Mouse (Mus musculus) embryonic facial prominence, embryonic 14.5 days (tissue): ENCODE measurements around the gene Slco3a1. TPM values are rescaled to one million over a fixed set of nuclear protein-coding genes. Genes with fewer than 3 reads are reported as not detected.

Experiments used
- ATAC-seq: fragments of 200-750 bp; cut with Nextera tagmentation; 2 replicates; pipeline ENCODE4 v1.8.0; 2017; ENCODE audit warnings: low read depth, moderate number of reproducible peaks, moderate TSS enrichment
- DNase-seq: peaks from one replicate; pipeline ENCODE4 v3.0.0-alpha.2; 2015; ENCODE audit warnings: low spot score
- H3K27ac ChIP-seq: fragments of 300-500 bp; sonication (generic); replicated peaks from 2 replicates; pipeline ENCODE4 v1.5.1; 2014; ENCODE audit warnings: low read depth, mild to moderate bottlenecking, low read length, moderate library complexity
- H3K27me3 ChIP-seq: fragments of 300-500 bp; sonication (generic); replicated peaks from 2 replicates; pipeline ENCODE4 v1.6.1; 2014; ENCODE audit warnings: low read length; ENCODE audit not compliant: control insufficient read depth, insufficient read depth
- H3K36me3 ChIP-seq: fragments of 300-500 bp; sonication (generic); 2 replicates; pipeline ENCODE4 v1.6.1; 2014; ENCODE audit warnings: low read length, mixed read lengths; ENCODE audit not compliant: control insufficient read depth, insufficient read depth
- H3K4me1 ChIP-seq: fragments of 300-500 bp; sonication (generic); 2 replicates; pipeline ENCODE4 v1.6.1; 2014; ENCODE audit warnings: antibody characterized with exemption, low read length; ENCODE audit not compliant: control insufficient read depth, insufficient read depth
- H3K4me2 ChIP-seq: fragments of 300-500 bp; sonication (generic); 2 replicates; pipeline ENCODE4 v1.6.1; 2014; ENCODE audit warnings: low read depth, mild to moderate bottlenecking, low read length, moderate library complexity, mixed read lengths
- H3K4me3 ChIP-seq: fragments of 300-500 bp; sonication (generic); 2 replicates; pipeline ENCODE4 v1.5.1; 2014; ENCODE audit warnings: low read depth, mild to moderate bottlenecking, low read length
- H3K9ac ChIP-seq: fragments of 300-500 bp; sonication (generic); 2 replicates; pipeline ENCODE4 v1.6.1; 2014; ENCODE audit warnings: low read depth, mild to moderate bottlenecking, low read length, moderate library complexity, mixed read lengths
- H3K9me3 ChIP-seq: fragments of 300-500 bp; sonication (generic); 2 replicates; pipeline ENCODE4 v1.6.1; 2016; ENCODE audit warnings: low read length; ENCODE audit not compliant: control insufficient read depth
- WGBS: fragments of 180-500 bp; shearing (Covaris S2); extraction: QIAGEN DNeasy Blood & Tissue Kit; methylation state at CpG from one replicate; pipeline ENCODE4 v1.1.7; 2014; 5-methylcytosine and 5-hydroxymethylcytosine counted together
- polyA plus RNA-seq: library from polyadenylated mRNA; unstranded; fragments of >200 nt; fragmentation: Nextera tagmentation; extraction: Ambion mirVana; gene quantifications from 2 replicates; pipeline ENCODE4 v1.2.1, GENCODE M21; 2014

The Slco3a1 gene
- polyA plus RNA-seq, 1 experiment from 2014 or later, result 13.9 TPM

DNA sequence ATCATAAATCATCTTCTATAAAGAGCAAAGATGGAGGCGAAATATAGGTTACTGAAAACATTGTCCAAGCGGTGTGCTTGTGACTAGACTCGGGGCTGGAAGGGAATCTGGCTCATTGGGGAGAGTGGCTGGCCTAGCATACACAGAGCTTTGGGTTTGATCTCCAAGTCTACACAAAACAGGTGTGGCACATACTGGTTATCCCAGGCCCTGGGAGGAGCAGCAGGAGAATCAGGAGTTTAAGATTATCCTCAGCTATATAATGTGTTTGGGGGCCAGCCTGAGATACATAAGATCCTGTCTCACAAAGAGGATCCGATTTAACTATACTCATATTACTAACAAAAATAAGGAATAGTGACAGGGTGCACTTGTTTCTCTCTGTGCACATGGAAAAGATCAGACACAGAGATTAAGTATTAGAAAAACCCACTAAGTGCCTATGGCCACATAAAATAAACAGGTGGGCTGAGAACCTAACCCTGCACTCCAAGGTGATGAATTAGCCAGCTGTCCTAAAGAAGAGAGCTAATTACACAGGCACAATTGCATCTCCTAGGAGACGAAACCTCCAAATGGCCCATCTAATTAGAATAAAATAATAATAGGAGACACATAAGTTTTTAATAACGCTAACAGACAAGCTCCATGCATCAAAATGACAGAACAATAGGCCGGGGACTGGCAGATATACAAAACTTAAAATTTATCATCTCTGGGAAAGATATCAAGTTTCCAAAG lies 224.3 kb downstream of the Slco3a1 start:
- Histone ChIP-seq H3K27ac (no peak overlapping the region), H3K4me2 (no peak overlapping the region), H3K4me1 (peaks cover 8% of the 10 kb centered on the region), H3K9ac (no peak overlapping the region), H3K4me3 (no peak overlapping the region), H3K27me3 (no peaks in the 10 kb centered on the region), H3K9me3 (no peaks in the 10 kb centered on the region), H3K36me3 (no peaks in the 10 kb centered on the region)
- DNase-seq, result peak; percentile 51
- ATAC-seq, result peak; percentile 88
- 41% methylated on average over 7 of the region's 7 CpGs for WGBS

DNA sequence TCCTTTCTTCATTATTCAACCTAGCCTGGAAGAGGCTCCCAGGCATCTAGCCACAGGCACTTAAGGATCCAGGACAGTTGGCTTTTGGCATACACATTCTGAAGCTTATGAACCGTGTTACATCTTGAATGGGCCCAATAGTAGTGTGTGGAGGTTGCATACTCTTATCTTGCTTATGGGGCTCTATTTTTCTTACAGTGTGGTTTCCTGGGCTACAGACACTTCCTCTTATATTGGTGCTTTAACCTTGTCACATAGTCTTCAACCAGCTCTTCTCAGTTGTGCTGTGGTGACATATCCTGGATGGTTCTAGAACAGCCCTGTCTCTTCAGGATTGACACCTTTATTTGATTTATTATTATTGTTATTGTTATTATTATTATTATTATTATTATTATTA lies 225.6 kb downstream of the Slco3a1 start:
- 67% methylated on average over 1 of the region's 1 CpGs for WGBS
- H3K4me1 ChIP-seq, result peaks cover 8% of the 10 kb centered on the region
- DNase-seq, result no peak
- H3K4me3 ChIP-seq, result no peak overlapping the region
- H3K36me3 ChIP-seq, result no peaks in the 10 kb centered on the region
- ATAC-seq, result no peak
- no peak overlapping the region for H3K27ac ChIP-seq
- no peaks in the 10 kb centered on the region for H3K9me3 ChIP-seq
- H3K9ac ChIP-seq, result no peak overlapping the region
- no peak overlapping the region for H3K4me2 ChIP-seq
- no peaks in the 10 kb centered on the region for H3K27me3 ChIP-seq

DNA sequence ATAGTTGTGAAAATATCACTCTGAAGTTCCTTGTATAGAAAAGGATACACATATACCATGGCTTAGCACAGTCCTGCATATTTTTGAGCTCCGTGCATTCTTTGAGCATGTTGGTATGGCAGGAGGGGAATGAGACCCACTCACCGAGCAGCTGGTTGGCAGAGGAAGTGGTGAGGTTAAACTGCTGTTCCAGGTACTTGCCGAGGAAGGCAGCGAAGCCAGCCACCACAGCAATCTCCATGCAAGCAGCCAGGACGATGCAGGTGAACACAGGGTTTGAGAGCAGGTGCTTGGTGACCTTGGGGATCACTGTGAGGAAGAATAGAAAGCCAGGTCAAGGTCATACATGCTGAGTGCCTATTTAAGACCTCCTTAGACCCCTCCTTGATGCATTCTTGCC lies 226.9 kb downstream of the Slco3a1 start:
- H3K27ac ChIP-seq, result no peak overlapping the region
- peaks cover 14% of the 10 kb centered on the region for H3K4me1 ChIP-seq
- no peak for DNase-seq
- ATAC-seq, result no peak
- no peaks in the 10 kb centered on the region for H3K27me3 ChIP-seq
- H3K9me3 ChIP-seq, result no peaks in the 10 kb centered on the region
- H3K4me3 ChIP-seq, result no peak overlapping the region
- H3K9ac ChIP-seq, result no peak overlapping the region
- no peaks in the 10 kb centered on the region for H3K36me3 ChIP-seq
- no peak overlapping the region for H3K4me2 ChIP-seq
- 83% methylated on average over 5 of the region's 5 CpGs for WGBS

DNA sequence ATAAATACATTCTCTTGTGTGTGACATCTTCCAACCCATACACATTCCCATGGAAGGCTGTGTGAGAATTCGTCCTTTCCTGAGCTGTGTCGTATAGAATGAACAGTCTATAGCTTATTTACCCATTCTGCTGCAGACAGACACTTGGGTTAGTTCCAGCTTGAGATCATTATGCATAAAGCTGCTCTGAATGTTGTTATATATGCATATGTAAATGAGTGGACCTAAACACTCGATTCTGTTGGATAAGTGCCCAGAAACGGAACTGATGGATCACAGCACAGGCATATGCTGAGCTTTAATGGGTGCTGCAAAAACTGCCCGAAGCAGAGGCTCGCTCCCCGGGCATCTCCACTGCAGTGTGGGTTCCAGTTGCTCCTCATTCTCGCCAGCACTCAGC lies 229.5 kb downstream of the Slco3a1 start:
- 49% methylated on average over 8 of the region's 8 CpGs for WGBS
- H3K4me1 ChIP-seq, result peaks cover 9% of the 10 kb centered on the region
- ATAC-seq, result peak; percentile 61; the same call in 1 of the 2 replicates
- H3K9me3 ChIP-seq, result no peaks in the 10 kb centered on the region
- no peak overlapping the region for H3K27ac ChIP-seq
- no peaks in the 10 kb centered on the region for H3K36me3 ChIP-seq
- no peak overlapping the region for H3K4me3 ChIP-seq
- H3K27me3 ChIP-seq, result no peaks in the 10 kb centered on the region
- H3K4me2 ChIP-seq, result no peak overlapping the region
- peak; percentile 87 for DNase-seq
- H3K9ac ChIP-seq, result no peak overlapping the region

DNA sequence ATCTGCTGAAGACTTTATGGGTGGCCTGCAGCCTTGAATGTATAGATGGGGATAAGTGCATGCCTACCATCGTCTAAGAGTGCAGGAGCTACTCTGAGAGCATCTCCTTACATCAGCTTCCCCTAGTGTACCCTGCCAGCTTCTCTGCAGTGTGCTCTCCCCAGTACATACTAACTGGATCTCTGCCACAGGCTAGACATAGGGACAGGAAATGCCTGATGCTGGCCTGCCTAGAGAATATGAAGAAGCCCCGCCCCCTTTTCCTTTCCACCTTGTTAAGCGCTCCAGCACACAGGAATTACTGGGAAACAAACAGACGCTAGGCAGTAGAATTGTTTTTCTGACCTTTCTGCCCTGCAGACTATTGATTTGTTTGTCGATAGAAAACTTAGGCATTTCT lies 230.9 kb downstream of the Slco3a1 start:
- H3K9me3 ChIP-seq, result no peaks in the 10 kb centered on the region
- DNase-seq (peak; percentile 63), ATAC-seq (no peak)
- no peak overlapping the region for H3K27ac ChIP-seq
- H3K4me1 ChIP-seq, result peaks cover 7% of the 10 kb centered on the region; the same call in 1 of the 2 replicates
- no peak overlapping the region for H3K4me3 ChIP-seq
- no peaks in the 10 kb centered on the region for H3K36me3 ChIP-seq
- H3K9ac ChIP-seq, result no peak overlapping the region
- no peak overlapping the region for H3K4me2 ChIP-seq
- H3K27me3 ChIP-seq, result no peaks in the 10 kb centered on the region
- WGBS, result 43% methylated on average over 5 of the region's 5 CpGs

DNA sequence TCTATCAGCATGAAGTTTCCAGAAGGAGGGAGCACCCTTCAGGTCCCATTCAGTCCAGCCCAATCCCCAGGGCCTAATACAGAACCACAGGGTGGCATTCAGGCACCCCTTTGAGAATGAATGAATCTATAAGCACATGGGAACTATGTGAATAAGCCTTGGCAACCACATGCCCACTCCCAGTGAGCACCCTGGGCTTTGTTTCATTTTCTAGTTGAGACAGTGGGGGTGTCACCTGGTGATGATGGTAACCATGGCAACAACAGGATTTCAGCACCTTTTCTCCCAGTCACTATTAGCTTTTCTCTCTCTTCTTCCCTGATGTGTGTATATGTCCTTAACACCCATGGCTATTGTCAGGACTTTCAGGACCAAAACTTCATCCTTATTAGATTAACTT lies 231.4 kb downstream of the Slco3a1 start:
- Histone ChIP-seq H3K4me2 (no peak overlapping the region), H3K4me1 (peaks cover 7% of the 10 kb centered on the region; the same call in 1 of the 2 replicates), H3K9ac (no peak overlapping the region), H3K27me3 (no peaks in the 10 kb centered on the region), H3K4me3 (no peak overlapping the region), H3K36me3 (no peaks in the 10 kb centered on the region), H3K27ac (no peak overlapping the region), H3K9me3 (no peaks in the 10 kb centered on the region)
- no peak for DNase-seq
- no peak for ATAC-seq

DNA sequence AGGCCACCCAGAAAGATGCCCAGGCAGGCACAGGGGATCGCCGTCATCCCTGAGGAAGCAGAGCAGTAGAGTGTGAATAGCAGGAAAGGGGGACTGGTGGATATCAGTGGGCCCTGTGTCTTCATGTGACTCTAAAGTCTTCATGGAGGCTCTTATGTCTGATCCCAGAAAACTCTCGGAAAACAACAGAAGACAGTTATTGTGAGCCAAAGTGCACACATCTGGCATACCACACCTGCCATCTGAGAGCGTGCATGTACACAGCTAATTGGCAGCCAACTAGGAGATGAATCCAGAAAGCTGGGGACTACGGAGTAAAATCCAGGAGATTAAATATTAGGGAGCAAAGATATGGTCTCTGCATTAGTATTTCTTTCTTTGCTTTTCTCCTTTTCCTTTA lies 233.9 kb downstream of the Slco3a1 start:
- Histone ChIP-seq H3K36me3 (no peaks in the 10 kb centered on the region), H3K27ac (no peak overlapping the region), H3K4me1 (peaks cover 16% of the 10 kb centered on the region), H3K9me3 (no peaks in the 10 kb centered on the region), H3K4me3 (no peak overlapping the region), H3K27me3 (no peaks in the 10 kb centered on the region), H3K9ac (no peak overlapping the region), H3K4me2 (no peak overlapping the region)
- no peak for ATAC-seq
- no peak for DNase-seq
- 87% methylated on average over 5 of the region's 5 CpGs for WGBS

DNA sequence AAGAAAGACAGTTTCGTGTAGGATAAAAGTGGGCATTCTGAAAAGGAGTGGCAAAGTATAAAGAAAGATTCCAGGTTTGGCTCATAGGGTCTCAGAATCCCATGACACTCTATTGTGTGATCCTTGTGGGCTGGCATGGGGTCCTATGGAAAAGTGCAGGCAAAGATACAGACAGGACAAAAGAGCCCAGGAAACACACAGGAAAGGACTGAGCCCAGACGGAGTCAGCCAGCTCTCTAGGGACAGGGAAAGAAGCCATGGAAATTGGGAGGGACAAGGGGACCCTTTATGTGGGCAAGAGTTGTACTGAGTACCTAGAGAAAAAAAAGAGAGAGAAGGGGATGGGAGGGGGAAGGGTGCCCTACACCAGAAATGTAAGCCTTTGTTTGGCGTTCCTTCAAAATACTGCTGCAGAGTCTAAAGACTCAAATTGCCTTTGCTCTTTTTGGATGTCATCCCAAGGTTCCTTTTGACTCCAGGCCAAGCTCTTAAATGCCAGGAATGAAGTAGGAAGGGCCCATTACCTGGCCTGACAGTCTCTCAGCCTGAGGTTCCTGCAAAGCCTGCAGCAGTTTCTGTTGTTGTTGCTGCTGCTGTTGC lies 238.6 kb downstream of the Slco3a1 start:
- H3K27ac ChIP-seq, result peak overlapping the region; percentile 58; the same call in 1 of the 2 replicates
- no peak overlapping the region for H3K4me2 ChIP-seq
- H3K4me3 ChIP-seq, result no peak overlapping the region
- no peaks in the 10 kb centered on the region for H3K27me3 ChIP-seq
- DNase-seq (peak; percentile 93), ATAC-seq (peak; percentile 64)
- no peaks in the 10 kb centered on the region for H3K36me3 ChIP-seq
- no peaks in the 10 kb centered on the region for H3K9me3 ChIP-seq
- 58% methylated on average over 3 of the region's 3 CpGs for WGBS
- H3K4me1 ChIP-seq, result peaks cover 14% of the 10 kb centered on the region
- H3K9ac ChIP-seq, result no peak overlapping the region

DNA sequence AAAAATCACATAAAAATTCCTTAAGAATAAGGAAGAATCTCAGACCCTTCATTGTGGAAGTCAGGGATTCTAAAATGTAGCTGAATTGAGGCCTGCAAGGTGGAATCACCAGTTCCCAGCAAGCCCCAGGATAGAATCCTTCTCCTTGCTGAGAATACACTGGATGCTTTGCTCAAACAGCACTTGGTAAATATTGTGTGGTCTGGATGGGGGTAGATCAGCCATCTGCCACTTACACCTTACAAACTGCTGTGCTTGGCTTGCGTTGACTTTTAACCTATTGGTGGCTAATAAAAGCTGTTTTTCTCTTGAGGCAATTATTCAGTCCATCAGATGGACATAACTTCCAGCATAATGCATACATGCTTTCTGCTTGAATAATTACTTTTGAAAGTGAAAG lies 240.3 kb downstream of the Slco3a1 start:
- ATAC-seq (no peak), DNase-seq (no peak)
- Histone ChIP-seq H3K4me2 (no peak overlapping the region), H3K27ac (no peak overlapping the region), H3K9me3 (no peaks in the 10 kb centered on the region), H3K4me3 (no peak overlapping the region), H3K9ac (no peak overlapping the region), H3K27me3 (no peaks in the 10 kb centered on the region), H3K36me3 (no peaks in the 10 kb centered on the region), H3K4me1 (peaks cover 14% of the 10 kb centered on the region)
- 97% methylated on average over 1 of the region's 1 CpGs for WGBS
